Mouse (Mus musculus): ENCODE measurements at regions not wholly inside any gene's neighbourhood (a gene's known extent, or its start where the extent isn't known, plus 50 kb on each side); places are given as distances from the start of the nearest gene placed in this dataset.
A peak's percentile ranks its signal among the peaks of the same experiment; 100 is the strongest.

GRCm38 (mm10) chr11:23114636-23115035 lies 107.3 kb downstream of the Fam161a start:
- H3K9me3 ChIP-seq (ENCODE audit: low read length) = peaks cover 6% of the 10 kb centered on the region; the same call in 1 of the 2 replicates
- H3K36me3 ChIP-seq (ENCODE audit: insufficient read depth) = no peaks in the 10 kb centered on the region

GRCm38 (mm10) chr11:23120533-23121210 lies 113.3 kb downstream of the Fam161a start:
- 79% methylated on average over 11 of the region's 11 CpGs for WGBS
- Histone ChIP-seq H3K9ac (no peak overlapping the region), H3K27ac (ENCODE audit: low read depth, low read length) (no peak overlapping the region), H3K4me1 (ENCODE audit: insufficient read depth) (no peaks in the 10 kb centered on the region), H3K9me3 (ENCODE audit: low read length) (no peaks in the 10 kb centered on the region), H3K27me3 (ENCODE audit: insufficient read depth, low read length) (no peaks in the 10 kb centered on the region), H3K4me2 (ENCODE audit: low read depth) (no peak overlapping the region), H3K36me3 (ENCODE audit: insufficient read depth) (no peaks in the 10 kb centered on the region), H3K4me3 (ENCODE audit: low read depth, low read length) (no peak overlapping the region)
- DNase-seq (no peak), ATAC-seq (no peak)
- no peak for TF ChIP-seq CTCF (IDR thresholded peaks at IDR 0.05; ENCODE audit: low read depth)

More at GRCm38 (mm10) chr11:23114636-23115035, 107.3 kb downstream of the Fam161a start:
- Histone ChIP-seq H3K4me2 (ENCODE audit: low read depth) (no peak overlapping the region), H3K4me1 (ENCODE audit: insufficient read depth) (no peaks in the 10 kb centered on the region), H3K4me3 (ENCODE audit: low read depth, low read length) (no peak overlapping the region), H3K27me3 (ENCODE audit: insufficient read depth, low read length) (no peaks in the 10 kb centered on the region), H3K27ac (ENCODE audit: low read depth, low read length) (no peak overlapping the region), H3K9ac (no peak overlapping the region)
- WGBS = 87% methylated on average over 9 of the region's 9 CpGs
- DNase-seq = no peak
- ATAC-seq = no peak
- no peak for TF ChIP-seq CTCF (IDR thresholded peaks at IDR 0.05; ENCODE audit: low read depth)

- peak; percentile 77 for DNase-seq
- Histone ChIP-seq H3K36me3 (ENCODE audit: insufficient read depth) (no peaks in the 10 kb centered on the region), H3K4me3 (ENCODE audit: low read depth, low read length) (peak overlapping the region; percentile 43), H3K9ac (peak overlapping the region; percentile 50), H3K4me1 (ENCODE audit: insufficient read depth) (no peaks in the 10 kb centered on the region), H3K9me3 (ENCODE audit: low read length) (no peaks in the 10 kb centered on the region), H3K4me2 (ENCODE audit: low read depth) (peak overlapping the region; percentile 71), H3K27me3 (ENCODE audit: insufficient read depth, low read length) (no peaks in the 10 kb centered on the region), H3K27ac (ENCODE audit: low read depth, low read length) (no peak overlapping the region)
- 2% methylated on average over 24 of the region's 25 CpGs for WGBS
- peak; percentile 99 for ATAC-seq
- no peak for TF ChIP-seq CTCF (IDR thresholded peaks at IDR 0.05; ENCODE audit: low read depth)
These were observed 117.0 kb downstream of the Fam161a start for GRCm38 (mm10) chr11:23124198-23124951.

GRCm38 (mm10) chr11:23131122-23131521 lies 123.8 kb downstream of the Fam161a start:
- 44% methylated on average over 1 of the region's 1 CpGs for WGBS

GRCm38 (mm10) chr11:23131632-23132031 lies 124.2 kb upstream of the Xpo1 start:
- no peaks in the 10 kb centered on the region for H3K4me1 ChIP-seq (ENCODE audit: insufficient read depth)
- H3K9ac ChIP-seq = no peak overlapping the region
- no peak overlapping the region for H3K27ac ChIP-seq (ENCODE audit: low read depth, low read length)
- no peak for TF ChIP-seq CTCF (IDR thresholded peaks at IDR 0.05; ENCODE audit: low read depth)
- H3K36me3 ChIP-seq (ENCODE audit: insufficient read depth) = no peaks in the 10 kb centered on the region
- ATAC-seq = no peak
- H3K27me3 ChIP-seq (ENCODE audit: insufficient read depth, low read length) = no peaks in the 10 kb centered on the region
- WGBS = 65% methylated on average over 1 of the region's 1 CpGs
- no peak overlapping the region for H3K4me3 ChIP-seq (ENCODE audit: low read depth, low read length)
- H3K9me3 ChIP-seq (ENCODE audit: low read length) = no peaks in the 10 kb centered on the region
- DNase-seq = no peak
- H3K4me2 ChIP-seq (ENCODE audit: low read depth) = no peak overlapping the region

More at GRCm38 (mm10) chr11:23131122-23131521, 123.8 kb downstream of the Fam161a start:
- no peak for DNase-seq
- ATAC-seq = no peak
- no peak overlapping the region for H3K9ac ChIP-seq
- no peak overlapping the region for H3K27ac ChIP-seq (ENCODE audit: low read depth, low read length)
- H3K4me3 ChIP-seq (ENCODE audit: low read depth, low read length) = no peak overlapping the region
- no peaks in the 10 kb centered on the region for H3K9me3 ChIP-seq (ENCODE audit: low read length)
- H3K36me3 ChIP-seq (ENCODE audit: insufficient read depth) = no peaks in the 10 kb centered on the region
- H3K27me3 ChIP-seq (ENCODE audit: insufficient read depth, low read length) = no peaks in the 10 kb centered on the region
- no peaks in the 10 kb centered on the region for H3K4me1 ChIP-seq (ENCODE audit: insufficient read depth)
- no peak overlapping the region for H3K4me2 ChIP-seq (ENCODE audit: low read depth)
- no peak for TF ChIP-seq CTCF (IDR thresholded peaks at IDR 0.05; ENCODE audit: low read depth)

- Histone ChIP-seq H3K4me2 (ENCODE audit: low read depth) (no peak overlapping the region), H3K9ac (no peak overlapping the region), H3K27me3 (ENCODE audit: insufficient read depth, low read length) (no peaks in the 10 kb centered on the region), H3K36me3 (ENCODE audit: insufficient read depth) (no peaks in the 10 kb centered on the region), H3K4me1 (ENCODE audit: insufficient read depth) (peaks cover 11% of the 10 kb centered on the region; the same call in 1 of the 2 replicates), H3K4me3 (ENCODE audit: low read depth, low read length) (no peak overlapping the region), H3K27ac (ENCODE audit: low read depth, low read length) (no peak overlapping the region), H3K9me3 (ENCODE audit: low read length) (no peaks in the 10 kb centered on the region)
- peak; percentile 89 for ATAC-seq
- TF ChIP-seq CTCF (IDR thresholded peaks at IDR 0.05; ENCODE audit: low read depth) = no peak
- DNase-seq = peak; percentile 63
- WGBS = 12% methylated on average over 6 of the region's 6 CpGs
These were observed 115.3 kb upstream of the Xpo1 start for GRCm38 (mm10) chr11:23140429-23141099.
